8 mouse cellular contexts compared by ENCODE assay signal in the genomic region with DNA sequence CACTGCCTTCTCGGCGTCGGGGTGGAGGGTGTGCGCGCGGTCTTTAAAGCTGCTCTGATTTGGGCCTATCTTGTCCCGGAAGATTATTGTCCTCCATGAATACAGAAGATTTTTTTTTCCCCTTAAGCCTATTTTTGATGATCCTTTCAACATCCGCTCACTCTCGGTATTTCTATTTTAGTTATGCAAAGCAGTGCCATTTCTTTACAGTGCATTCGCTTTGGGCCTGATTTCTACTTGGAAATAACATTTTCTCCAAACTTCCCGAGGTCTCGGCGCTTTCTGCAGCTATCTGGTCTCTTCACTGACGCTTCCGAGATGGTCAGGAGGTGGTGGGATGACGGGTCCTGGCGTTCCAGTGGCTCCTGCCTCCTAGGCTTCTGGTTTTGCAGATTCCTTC. TPM values are rescaled to one million over a fixed set of nuclear protein-coding genes. Genes with fewer than 3 reads are reported as not detected.
DNase-seq lines count a peak whose midpoint lies in the region; ATAC-seq and TF ChIP-seq lines count a peak whose summit lies in the region.

No protein-coding gene starts in this region.

- TF ChIP-seq CTCF in stomach, postnatal 0 days (IDR thresholded peaks at IDR 0.05; ENCODE audit: low read depth) = no peak

- WGBS in limb, embryonic 15.5 days = under 1% methylated on average over 17 of the region's 17 CpGs
- WGBS in stomach, postnatal 0 days = under 1% methylated on average over 17 of the region's 17 CpGs

- H3K9me3 ChIP-seq in limb, embryonic 15.5 days = no peaks in the 10 kb centered on the region
- no peaks in the 10 kb centered on the region for H3K9me3 ChIP-seq in stomach, postnatal 0 days (ENCODE audit: control insufficient read depth, low read length)

- peak overlapping the region; percentile 93 for H3K4me3 ChIP-seq in limb, embryonic 15.5 days
- peak overlapping the region; percentile 82 for H3K4me3 ChIP-seq in stomach, postnatal 0 days (ENCODE audit: low read depth, low read length)

- no peak for TF ChIP-seq EP300 in stomach, postnatal 0 days (optimal IDR thresholded peaks at IDR 0.05)

- peak overlapping the region; percentile 71 for H3K9ac ChIP-seq in limb, embryonic 15.5 days
- H3K9ac ChIP-seq in stomach, postnatal 0 days (ENCODE audit: low read length) = peak overlapping the region; percentile 74

- peaks cover 19% of the 10 kb centered on the region for H3K4me1 ChIP-seq in limb, embryonic 15.5 days
- 0 out of 2 replicates have a peak, but pooled peaks cover 3% of the 10 kb centered on the region for H3K4me1 ChIP-seq in stomach, postnatal 0 days (replicated peaks; ENCODE audit: control insufficient read depth, insufficient read depth)

- H3K27ac ChIP-seq in limb, embryonic 15.5 days = peak overlapping the region; percentile 94
- H3K27ac ChIP-seq in stomach, postnatal 0 days (replicated peaks) = peak overlapping the region; percentile 94

- peak overlapping the region; percentile 64 for H3K4me2 ChIP-seq in limb, embryonic 15.5 days
- peak overlapping the region; percentile 78 for H3K4me2 ChIP-seq in stomach, postnatal 0 days (replicated peaks; ENCODE audit: low read depth)

- ATAC-seq in frontal cortex, adult (ENCODE audit: low TSS enrichment) = 0 out of 2 replicates have a peak, but pooled peaks have one; percentile 0
- no peak for ATAC-seq in limb, embryonic 15.5 days (ENCODE audit: insufficient number of reproducible peaks, low FRiP score, low TSS enrichment, low read depth)
- ATAC-seq in stomach, postnatal 0 days (ENCODE audit: low FRiP score, low TSS enrichment) = no peak

- DNase-seq in frontal cortex, postnatal 14 days (ENCODE audit: low spot score in 2 of 2) = no peak
- DNase-seq in thymus, postnatal 0 days (ENCODE audit: low spot score) = peak; percentile 13
- DNase-seq in thymus, postnatal 4 days = no peak
- DNase-seq in stomach, postnatal 0 days (ENCODE audit: low spot score) = no peak
- no peak for DNase-seq in kidney, postnatal 14 days
- DNase-seq in cerebellum, postnatal 36 days = no peak

- no peaks in the 10 kb centered on the region for H3K27me3 ChIP-seq in limb, embryonic 15.5 days
- no peaks in the 10 kb centered on the region for H3K27me3 ChIP-seq in stomach, postnatal 0 days (ENCODE audit: control insufficient read depth, insufficient read depth, low read length)

- peaks cover 18% of the 10 kb centered on the region for H3K36me3 ChIP-seq in limb, embryonic 15.5 days
- H3K36me3 ChIP-seq in stomach, postnatal 0 days (ENCODE audit: control insufficient read depth, insufficient read depth, low read length) = no peaks in the 10 kb centered on the region

RNA-seq across cellular contexts. Expression of a gene that starts 0.7 kb away (rescaled TPM):
- polyA plus RNA-seq in thymus, postnatal 0 days (2015; fragmentation: Nextera tagmentation; extraction: Ambion mirVana) = 86.1 and 90.0 TPM in 2 replicates
- 99.9 and 105 TPM in 2 replicates for polyA plus RNA-seq in limb, embryonic 15.5 days (2015; fragmentation: Nextera tagmentation; extraction: Ambion mirVana)
- 31.3 and 31.9 TPM in 2 replicates for polyA plus RNA-seq in stomach, postnatal 0 days (2015; fragmentation: Nextera tagmentation; extraction: Ambion mirVana)
